Mouse (Mus musculus) spleen, postnatal 4 days (tissue): ENCODE results near the gene Msh6.
"Not testable (repeated sequence)": the region's sequence is repeated elsewhere in the genome, so short reads cannot be mapped to it uniquely, and the experiment has no call there.

Experiments
- DNase-seq, 2 experiments: peaks; one replicate each; pipeline ENCODE4 v3.0.0; 2022; ENCODE audit warnings: low spot score in 2 of 2

The Msh6 gene

DNA sequence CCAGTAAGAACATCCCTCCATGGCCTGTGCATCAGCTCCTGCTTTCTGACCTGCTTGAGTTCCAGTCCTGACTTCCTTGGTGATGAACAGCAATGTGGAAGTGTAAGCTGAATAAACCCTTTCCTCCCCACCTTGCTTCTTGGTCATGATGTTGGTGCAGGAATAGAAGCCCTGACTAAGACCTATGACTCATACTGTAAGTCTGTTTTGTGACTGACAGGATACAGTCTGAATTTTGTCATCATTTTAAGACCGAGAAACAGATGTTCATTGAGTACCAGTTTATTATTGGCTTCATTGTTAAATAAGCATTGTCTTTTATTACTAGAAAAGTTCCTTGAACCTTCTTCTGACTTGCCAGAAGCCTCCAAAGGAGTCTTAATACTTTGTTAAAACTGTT is 4.8 kb downstream of the Msh6 start:
- DNase-seq = not testable (repeated sequence)

- no peak for DNase-seq
These were observed 7.2 kb downstream of the Msh6 start for GRCm38 (mm10) chr17:87982112-87982511.

- DNase-seq = no peak
These were observed 8.5 kb downstream of the Msh6 start for GRCm38 (mm10) chr17:87983313-87983712.

GRCm38 (mm10) chr17:87984440-87985214 is 9.8 kb downstream of the Msh6 start:
- DNase-seq = no peak

DNA sequence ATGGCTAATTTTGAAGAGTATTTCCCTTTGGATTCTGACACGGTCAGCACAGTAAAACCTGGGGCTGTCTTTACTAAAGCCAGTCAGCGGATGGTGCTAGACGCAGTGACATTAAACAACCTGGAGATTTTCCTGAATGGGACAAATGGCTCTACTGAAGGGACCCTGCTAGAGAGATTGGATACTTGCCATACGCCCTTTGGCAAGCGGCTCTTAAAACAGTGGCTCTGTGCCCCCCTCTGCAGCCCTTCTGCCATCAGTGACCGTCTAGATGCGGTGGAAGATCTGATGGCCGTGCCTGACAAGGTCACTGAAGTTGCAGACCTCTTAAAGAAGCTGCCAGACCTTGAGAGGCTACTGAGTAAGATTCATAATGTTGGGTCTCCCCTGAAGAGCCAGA is 11.1 kb downstream of the Msh6 start:
- DNase-seq = no peak

DNA sequence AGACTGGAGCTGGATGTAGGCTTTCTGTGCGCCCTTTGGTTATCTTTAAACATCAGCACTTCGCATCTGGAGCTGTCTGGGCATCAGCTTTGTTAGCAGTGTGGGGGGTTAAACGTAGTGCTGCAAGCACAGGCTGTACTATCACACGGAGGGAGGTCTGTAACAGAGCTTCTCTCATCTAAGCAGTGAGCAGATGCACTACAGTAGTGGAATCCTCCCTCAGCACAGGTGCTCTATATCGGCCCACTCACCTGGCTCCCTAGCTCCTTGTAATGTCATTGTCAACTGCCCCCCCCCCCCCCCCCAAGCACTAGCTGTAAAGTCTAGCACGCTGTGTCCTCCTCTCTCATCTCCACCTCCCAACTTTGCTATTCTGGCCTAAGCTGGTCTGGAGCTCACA is 12.6 kb downstream of the Msh6 start:
- no peak for DNase-seq

DNA sequence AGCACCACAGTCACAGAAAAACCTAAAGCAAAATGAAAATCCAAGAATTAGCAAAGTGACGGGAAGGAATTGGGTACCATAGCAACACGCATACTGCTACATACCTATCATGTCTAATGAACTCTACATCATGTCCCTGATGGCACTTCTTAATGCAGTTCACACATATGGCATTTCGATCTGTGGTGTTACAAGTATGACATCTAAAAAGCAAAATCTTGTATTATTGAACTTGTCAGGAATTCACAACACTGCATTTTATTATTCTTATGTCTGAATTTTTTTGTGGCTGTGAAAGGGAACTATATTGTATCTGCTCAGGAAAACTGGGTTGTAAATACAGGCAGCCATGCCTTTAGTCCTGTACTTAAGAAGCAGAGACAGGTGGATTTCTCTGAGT is 17.3 kb downstream of the Msh6 start:
- DNase-seq = no peak

DNA sequence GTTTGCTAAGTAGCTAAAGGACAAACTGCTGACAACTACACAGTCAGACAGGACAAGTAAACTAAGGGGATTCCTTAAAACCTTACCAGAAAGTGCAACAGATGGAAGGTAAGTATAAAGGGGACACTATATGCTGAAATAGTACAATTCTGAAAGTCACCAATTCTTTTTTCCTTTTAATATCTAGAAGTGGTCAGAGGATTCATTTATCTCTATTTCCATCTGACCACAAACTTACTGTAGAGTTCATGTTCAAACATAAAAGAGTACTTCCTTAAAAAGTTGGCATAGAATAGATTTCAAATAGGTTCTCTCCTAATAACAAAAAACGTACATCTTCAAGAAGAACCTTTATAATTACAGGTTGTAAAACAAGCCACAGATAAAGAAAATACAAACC is 18.5 kb downstream of the Msh6 start:
- DNase-seq = no peak

DNA sequence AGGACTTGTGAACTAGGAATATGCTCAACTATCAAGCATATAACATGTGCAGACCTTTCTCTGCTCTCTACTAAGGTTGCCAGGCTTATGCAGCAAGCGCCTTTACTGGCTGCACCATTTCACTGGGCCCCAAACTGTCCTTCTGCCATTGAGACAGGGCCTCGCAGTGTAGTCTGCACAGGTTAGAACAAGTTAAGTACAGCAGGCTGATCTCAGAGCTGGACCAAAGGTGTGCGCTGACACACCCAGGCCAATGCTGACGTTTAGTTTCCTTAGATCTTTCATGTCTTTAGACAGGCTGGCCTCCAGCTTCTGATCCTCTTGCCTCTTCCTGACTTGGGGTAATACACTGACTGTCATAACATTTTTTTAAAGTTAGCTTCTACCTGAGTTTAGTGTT is 22.9 kb downstream of the Msh6 start:
- DNase-seq = no peak

GRCm38 (mm10) chr17:88004892-88005291 is 30.0 kb downstream of the Msh6 start:
- no peak for DNase-seq

DNA sequence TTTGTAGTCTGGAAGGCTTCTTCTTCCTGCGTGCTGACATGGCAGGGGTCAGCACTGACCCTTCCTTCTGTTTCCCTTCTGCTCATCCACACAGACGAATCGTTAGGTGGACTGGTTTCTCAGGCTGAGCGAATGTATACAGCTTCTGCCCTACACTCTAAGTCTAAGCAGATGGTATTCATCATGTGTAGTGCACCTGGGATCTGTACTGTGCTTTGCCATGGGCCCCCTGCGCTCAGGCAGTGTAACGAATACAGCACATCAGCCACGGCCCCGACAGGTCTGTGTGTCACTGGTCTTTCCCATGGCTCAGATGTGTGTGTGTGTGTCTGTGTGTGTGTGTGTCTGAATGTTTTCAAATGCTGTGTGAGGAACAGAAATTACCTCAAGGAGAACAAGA is 32.1 kb downstream of the Msh6 start:
- no peak for DNase-seq

DNA sequence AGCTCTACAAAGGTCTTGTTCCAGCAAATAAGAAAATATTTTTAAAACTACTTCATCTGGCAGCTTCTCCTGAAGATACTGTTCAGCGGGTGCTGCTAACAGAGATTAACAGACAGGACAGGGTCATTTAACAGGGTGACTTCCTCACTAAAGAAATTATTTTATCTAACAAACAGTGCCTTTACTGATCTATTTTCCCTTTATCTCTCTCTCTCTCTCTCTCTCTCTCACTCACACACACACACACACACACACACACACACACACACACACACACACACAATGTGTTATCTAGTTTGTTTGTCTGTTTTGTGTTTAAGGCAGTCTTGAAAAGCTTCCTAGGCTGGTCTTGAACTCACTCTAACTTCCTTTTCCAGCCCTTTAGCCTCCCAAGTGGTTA is 39.6 kb downstream of the Msh6 start:
- no peak for DNase-seq

- DNase-seq = not testable (repeated sequence)
These were observed 41.2 kb downstream of the Msh6 start for GRCm38 (mm10) chr17:88016027-88016426.

- DNase-seq = no peak
These were observed 49.1 kb downstream of the Msh6 start for GRCm38 (mm10) chr17:88023924-88024323.

GRCm38 (mm10) chr17:88025227-88025626 is 50.4 kb downstream of the Msh6 start:
- peak in 1 of 2 experiments; percentile 68 for DNase-seq

GRCm38 (mm10) chr17:88029194-88029970 is 54.5 kb downstream of the Msh6 start:
- DNase-seq = no peak

GRCm38 (mm10) chr17:88031755-88032154 is 56.9 kb downstream of the Msh6 start:
- no peak for DNase-seq

DNA sequence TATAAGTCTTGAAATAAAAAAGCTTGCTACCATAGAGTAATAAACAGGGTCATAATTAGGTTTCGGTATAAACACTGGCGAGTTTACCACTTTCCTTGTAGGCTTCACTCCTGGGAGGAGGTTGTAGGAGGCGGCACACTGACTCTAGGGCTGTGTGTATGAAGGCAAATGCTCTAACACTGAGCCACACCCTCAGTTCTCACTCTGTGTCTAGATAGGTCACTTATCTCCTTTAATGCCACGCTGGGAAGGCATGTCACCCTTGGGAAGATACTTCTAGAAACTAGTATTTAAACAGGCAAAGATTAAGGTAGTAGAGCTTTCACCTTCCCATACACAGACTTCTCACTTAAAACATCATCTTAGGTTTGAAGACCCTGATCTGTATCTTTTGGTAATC is 59.6 kb downstream of the Msh6 start:
- no peak for DNase-seq
